Mouse (Mus musculus) olfactory bulb, adult 2 months (tissue): ENCODE results near the gene Alg5. TPM values are rescaled to one million over a fixed set of nuclear protein-coding genes. Genes with fewer than 3 reads are reported as not detected.

ENCODE experiments used
- H3K27ac ChIP-seq: fragments of 200-500 bp; 2 replicates; pipeline ENCODE4 v1.5.1; 2012; ENCODE audit warnings: low read depth, low read length; ENCODE audit not compliant: insufficient read depth
- H3K4me1 ChIP-seq: fragments of 200-500 bp; 2 replicates; pipeline ENCODE4 v1.6.1; 2012; ENCODE audit warnings: low read length; ENCODE audit not compliant: control insufficient read depth, insufficient read depth
- H3K4me3 ChIP-seq: fragments of 200-500 bp; 2 replicates; pipeline ENCODE4 v1.5.1; 2012; ENCODE audit warnings: mild to moderate bottlenecking, low read depth, low read length, moderate library complexity; ENCODE audit not compliant: insufficient read depth
- CTCF ChIP-seq: fragments of 200-500 bp; IDR thresholded peaks from 2 replicates; pipeline ENCODE4 v1.5.1; 2012; ENCODE audit warnings: low read depth, mild to moderate bottlenecking, low read length, moderate library complexity; ENCODE audit not compliant: insufficient read depth
- POLR2A ChIP-seq: fragments of 200-500 bp; IDR thresholded peaks from 2 replicates; pipeline ENCODE4 v1.6.1; 2012; ENCODE audit warnings: mild to moderate bottlenecking, low read depth, low read length, moderate library complexity; ENCODE audit not compliant: insufficient read depth
- WGBS: fragments of 180-500 bp; shearing (Covaris S2); methylation state at CpG from one replicate; pipeline ENCODE4 v1.1.7; 2018; 5-methylcytosine and 5-hydroxymethylcytosine counted together
- polyA plus RNA-seq: library from polyadenylated mRNA; stranded (reverse); fragments of >200 nt; gene quantifications from 2 replicates; pipeline ENCODE4 v1.2.4, GENCODE M21; 2012; ENCODE audit warnings: low replicate concordance; ENCODE audit not compliant: missing spikeins, insufficient read depth, insufficient read length

Gene Alg5
- polyA plus RNA-seq, 1 experiment: not detected

DNA sequence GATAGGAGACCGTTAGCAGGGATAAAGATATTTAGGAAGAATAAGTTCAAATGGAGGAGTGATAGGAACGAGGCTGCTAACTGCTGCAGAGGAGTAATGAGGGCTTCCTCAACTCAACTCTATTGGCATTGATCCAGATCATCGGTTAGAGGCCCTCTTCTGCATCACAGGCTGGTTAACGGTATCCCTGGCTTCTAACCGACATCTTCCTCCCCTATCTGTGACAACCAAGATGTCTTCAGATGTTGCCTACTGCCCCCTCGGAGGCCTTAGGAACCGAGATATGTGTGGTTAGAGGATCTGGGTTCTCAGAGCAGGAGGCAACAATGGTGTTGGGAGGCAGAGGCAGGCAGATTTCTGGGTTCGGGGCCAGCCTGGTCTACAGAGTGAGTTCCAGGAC, 33.3 kb downstream of the Alg5 start:
- H3K4me3 ChIP-seq: no peak overlapping the region
- TF ChIP-seq CTCF: no peak
- no peak for TF ChIP-seq POLR2A
- H3K4me1 ChIP-seq: peaks cover 3% of the 10 kb centered on the region
- 82% methylated on average over 8 of the region's 8 CpGs for WGBS
- no peak overlapping the region for H3K27ac ChIP-seq

DNA sequence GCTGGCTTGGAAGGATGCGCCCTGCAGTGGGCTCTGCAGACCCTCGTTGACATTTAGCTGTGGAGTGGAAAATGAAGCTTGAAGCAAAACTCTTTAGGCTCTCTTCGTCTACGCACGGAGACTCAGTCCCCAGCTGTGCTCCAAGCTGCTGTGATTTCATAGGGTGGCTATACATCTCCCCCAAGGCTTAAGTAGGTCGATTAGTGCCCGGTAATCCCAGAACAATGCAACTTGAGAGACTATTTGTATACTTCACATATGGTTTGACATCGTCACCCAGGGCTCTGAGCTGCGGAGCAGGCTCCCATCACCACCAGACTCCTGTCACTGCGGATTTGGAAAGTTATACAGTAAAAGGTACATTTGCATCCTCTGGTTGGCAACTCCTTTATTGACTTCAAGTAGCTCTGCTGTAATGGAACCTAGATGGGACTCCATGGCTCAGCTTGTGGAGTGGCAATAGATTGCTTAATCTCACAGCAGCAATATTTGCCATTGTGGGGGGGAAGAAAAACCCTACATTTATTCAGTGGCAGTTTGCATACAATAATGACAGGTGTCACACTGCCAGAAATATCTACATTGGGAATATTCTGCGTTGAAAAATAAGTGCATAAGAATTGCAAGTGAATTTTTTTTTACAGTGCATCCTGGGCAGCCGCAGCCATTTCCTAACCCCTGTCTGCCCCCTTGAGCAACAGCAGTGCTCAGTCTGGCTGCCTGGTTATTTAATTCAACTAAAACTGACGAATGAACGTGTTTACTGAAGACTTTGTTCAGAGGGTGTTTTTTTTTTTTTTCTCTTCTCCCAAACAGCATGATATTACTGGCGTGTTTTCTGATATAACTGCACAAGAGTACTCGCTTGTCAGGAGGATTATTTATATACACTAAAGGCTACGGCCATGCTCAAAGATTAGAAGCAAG, 34.3 kb downstream of the Alg5 start:
- WGBS: 66% methylated on average over 17 of the region's 17 CpGs
- Histone ChIP-seq H3K4me1 (no peaks in the 10 kb centered on the region), H3K27ac (no peak overlapping the region), H3K4me3 (no peak overlapping the region)
- TF ChIP-seq CTCF (no peak), POLR2A (no peak)

DNA sequence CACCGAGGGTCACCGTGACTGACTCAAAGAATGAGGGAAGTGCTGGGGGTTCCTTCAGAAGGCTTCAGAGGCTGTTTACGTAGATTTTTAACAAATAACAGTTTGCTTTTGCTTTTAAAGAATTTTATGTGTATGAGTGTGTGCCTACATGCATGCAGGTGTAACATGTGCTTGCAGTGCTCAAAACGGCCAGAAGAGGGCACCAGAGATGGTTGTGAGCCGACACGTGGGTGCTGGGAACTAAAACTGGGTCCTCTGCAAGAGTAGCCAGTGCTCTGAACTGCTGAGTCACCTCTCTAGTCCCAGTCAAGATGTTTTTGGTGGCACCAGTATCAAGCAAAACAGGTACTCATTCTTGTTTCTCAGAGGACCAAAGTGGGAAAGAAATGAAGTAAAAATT, 38.3 kb downstream of the Alg5 start:
- WGBS: 84% methylated on average over 6 of the region's 6 CpGs
- peaks cover 3% of the 10 kb centered on the region for H3K4me1 ChIP-seq
- TF ChIP-seq POLR2A (no peak), CTCF (no peak)
- H3K4me3 ChIP-seq: no peak overlapping the region
- no peak overlapping the region for H3K27ac ChIP-seq

GRCm38 (mm10) chr3:54775989-54776631, 40.8 kb downstream of the Alg5 start:
- no peak for TF ChIP-seq POLR2A
- TF ChIP-seq CTCF: no peak
- Histone ChIP-seq H3K4me3 (no peak overlapping the region), H3K4me1 (peaks cover 3% of the 10 kb centered on the region), H3K27ac (no peak overlapping the region)
- WGBS: 49% methylated on average over 7 of the region's 7 CpGs

- no peak overlapping the region for H3K27ac ChIP-seq
- no peaks in the 10 kb centered on the region for H3K4me1 ChIP-seq
- TF ChIP-seq POLR2A: no peak
- no peak for TF ChIP-seq CTCF
- H3K4me3 ChIP-seq: no peak overlapping the region
- WGBS: 73% methylated on average over 2 of the region's 2 CpGs
These were observed 55.3 kb downstream of the Alg5 start for GRCm38 (mm10) chr3:54790601-54791000.

DNA sequence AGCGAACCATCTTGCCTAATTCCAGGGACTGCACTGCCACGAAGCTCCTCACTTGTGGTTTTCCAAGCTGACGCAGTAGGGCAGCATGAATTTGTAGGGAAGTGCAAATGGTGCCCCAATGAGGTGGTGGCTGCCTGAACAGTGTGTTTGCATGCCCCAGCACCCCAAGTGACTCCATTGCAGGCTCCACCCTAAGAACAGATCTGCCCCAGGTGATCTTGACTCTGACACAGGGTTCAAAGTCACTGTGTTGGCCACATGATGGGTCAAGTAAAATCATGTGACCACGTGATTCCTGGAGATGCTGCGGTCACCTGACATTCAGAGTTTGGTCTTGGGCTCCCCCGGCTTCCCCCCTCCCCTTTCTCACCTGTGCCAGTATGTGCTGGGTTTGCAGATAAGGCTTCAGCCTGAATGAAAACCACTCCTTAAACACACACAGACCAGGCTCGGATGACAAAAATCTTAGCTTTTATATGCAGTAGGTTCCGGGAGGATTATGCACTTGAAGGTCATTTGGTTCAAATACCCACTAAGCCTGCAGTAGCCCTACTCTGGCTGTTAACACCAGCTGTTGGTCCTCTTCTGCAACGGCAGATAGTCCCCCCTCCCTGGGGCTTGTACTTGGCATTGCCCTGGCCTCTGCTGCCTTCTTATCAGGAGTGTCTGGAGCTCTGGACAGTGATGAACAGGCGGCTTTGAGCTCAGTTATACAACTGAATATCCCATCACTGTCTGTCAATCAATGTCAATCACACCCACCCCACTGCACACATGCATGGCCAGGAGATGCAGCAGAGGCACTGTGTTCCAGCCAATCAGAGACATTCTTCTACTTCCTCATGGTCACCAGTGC, 56.7 kb downstream of the Alg5 start:
- H3K4me1 ChIP-seq: no peaks in the 10 kb centered on the region
- WGBS: 76% methylated on average over 10 of the region's 10 CpGs
- TF ChIP-seq CTCF (no peak), POLR2A (no peak)
- H3K4me3 ChIP-seq: no peak overlapping the region
- H3K27ac ChIP-seq: no peak overlapping the region

DNA sequence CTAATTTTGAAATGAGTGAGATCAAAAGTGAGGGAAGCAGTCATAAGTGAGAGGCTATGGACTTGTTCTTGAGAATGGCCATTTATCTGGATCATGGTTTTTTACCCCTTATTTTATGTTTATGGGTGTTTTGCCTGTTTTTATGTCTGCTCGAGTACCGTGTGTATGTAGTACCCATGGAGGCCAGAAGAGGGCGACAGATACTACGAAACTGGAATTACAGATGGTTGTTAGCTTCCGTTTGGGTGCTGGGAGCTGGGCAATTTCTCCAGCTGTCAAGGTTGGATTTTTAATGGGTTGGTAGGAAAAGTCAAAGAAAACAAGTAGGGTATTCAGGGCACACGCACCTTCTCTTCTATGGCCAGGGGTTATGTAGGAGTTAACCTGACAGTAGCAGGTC, 58.4 kb downstream of the Alg5 start:
- H3K4me3 ChIP-seq: no peak overlapping the region
- 87% methylated on average over 6 of the region's 6 CpGs for WGBS
- no peak for TF ChIP-seq POLR2A
- TF ChIP-seq CTCF: no peak
- H3K27ac ChIP-seq: no peak overlapping the region
- H3K4me1 ChIP-seq: 0 out of 2 replicates have a peak, but pooled peaks cover 4% of the 10 kb centered on the region

DNA sequence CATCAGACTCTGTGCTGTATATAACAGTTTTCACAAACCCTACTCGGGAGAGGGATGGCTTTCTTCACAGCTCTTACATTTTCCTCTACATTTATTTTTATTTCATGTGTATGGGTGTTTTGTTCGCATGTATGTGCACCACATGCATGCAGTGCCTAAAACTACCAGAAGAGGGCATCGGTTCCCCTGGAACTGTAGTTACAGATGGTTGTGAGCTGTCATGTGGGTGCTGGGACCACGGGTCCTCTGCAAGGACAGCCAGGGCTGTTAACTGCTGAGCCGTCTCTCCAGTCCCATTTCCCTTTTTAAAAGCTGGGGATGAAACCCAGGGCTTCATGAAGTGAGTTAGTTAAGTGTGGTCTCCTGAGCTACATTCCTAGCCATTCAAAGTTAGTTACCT, 60.0 kb downstream of the Alg5 start:
- 96% methylated on average over 5 of the region's 5 CpGs for WGBS
- Histone ChIP-seq H3K4me3 (no peak overlapping the region), H3K27ac (no peak overlapping the region), H3K4me1 (0 out of 2 replicates have a peak, but pooled peaks cover 4% of the 10 kb centered on the region)
- no peak for TF ChIP-seq CTCF
- TF ChIP-seq POLR2A: no peak

DNA sequence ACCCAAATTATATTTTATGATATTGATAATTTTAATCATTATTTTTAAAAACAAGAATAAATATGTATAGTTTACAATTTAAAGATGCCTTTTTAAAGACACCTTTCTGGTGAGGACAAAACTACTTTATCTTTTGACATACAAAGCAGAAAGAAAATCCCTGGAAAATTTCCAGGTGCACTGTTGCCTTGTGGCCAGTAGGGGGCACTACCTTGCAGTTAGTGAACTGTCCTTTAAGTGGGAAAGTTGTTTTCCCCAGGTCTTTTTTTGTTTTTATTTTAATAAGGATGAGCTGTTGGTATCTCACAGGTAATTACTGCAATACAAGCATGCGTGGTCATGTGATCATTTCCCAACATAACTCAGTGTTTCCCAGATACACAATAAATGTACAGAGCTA, 60.5 kb downstream of the Alg5 start:
- H3K4me1 ChIP-seq: 0 out of 2 replicates have a peak, but pooled peaks cover 4% of the 10 kb centered on the region
- H3K4me3 ChIP-seq: no peak overlapping the region
- WGBS: 97% methylated on average over 1 of the region's 1 CpGs
- no peak overlapping the region for H3K27ac ChIP-seq
- no peak for TF ChIP-seq POLR2A
- no peak for TF ChIP-seq CTCF
